Mouse (Mus musculus) liver, embryonic 14.5 days (tissue): ENCODE measurements around the gene Gsap. TPM values are rescaled to one million over a fixed set of nuclear protein-coding genes. Genes with fewer than 3 reads are reported as not detected.
"Not testable (repeated sequence)": the region's sequence is repeated elsewhere in the genome, so short reads cannot be mapped to it uniquely, and the experiment has no call there.

Experiments
- ATAC-seq: fragments of 200-750 bp; cut with Nextera tagmentation; 2 replicates; pipeline ENCODE4 v1.8.0; 2017; ENCODE audit warnings: moderate number of reproducible peaks, mild to moderate bottlenecking, moderate library complexity; ENCODE audit not compliant: insufficient read depth
- DNase-seq, 3 experiments: peaks; one replicate each; pipeline ENCODE4 v3.0.0-alpha.2; 2012 to 2013; ENCODE audit warnings: low read depth in 3 of 3, low spot score in 3 of 3
- H3K27ac ChIP-seq: fragments of 300-500 bp; sonication (generic); 2 replicates; pipeline ENCODE4 v1.5.1; 2014; ENCODE audit warnings: moderate library complexity, mild to moderate bottlenecking, control low read depth, inconsistent platforms
- H3K27me3 ChIP-seq: fragments of 300-500 bp; sonication (generic); 2 replicates; pipeline ENCODE4 v1.6.1; 2014; ENCODE audit warnings: mild to moderate bottlenecking, low read length, moderate library complexity; ENCODE audit not compliant: control insufficient read depth, insufficient read depth
- H3K36me3 ChIP-seq: fragments of 300-500 bp; sonication (generic); replicated peaks from 2 replicates; pipeline ENCODE4 v1.6.1; 2014; ENCODE audit warnings: low read depth; ENCODE audit not compliant: control insufficient read depth, insufficient read depth
- H3K4me1 ChIP-seq, 2 experiments: fragments of 200-500 bp in 1 of 2; fragments of 300-500 bp in 1 of 2; sonication (generic) in 1 of 2; replicated peaks; 2 replicates each; pipeline ENCODE4 v1.6.1; 2012 to 2014; ENCODE audit warnings: antibody characterized with exemption in 1 of 2, inconsistent platforms in 1 of 2, low read length in 1 of 2; ENCODE audit not compliant: control insufficient read depth in 2 of 2, insufficient read depth in 2 of 2
- H3K4me2 ChIP-seq: fragments of 300-500 bp; sonication (generic); 2 replicates; pipeline ENCODE4 v1.6.1; 2014; ENCODE audit warnings: low read depth, mild to moderate bottlenecking, control low read depth, moderate library complexity
- H3K4me3 ChIP-seq, 2 experiments: fragments of 200-500 bp in 1 of 2; fragments of 300-500 bp in 1 of 2; sonication (generic) in 1 of 2; 2 replicates each; pipeline ENCODE4 v1.5.1; 2012 to 2014; ENCODE audit warnings: low read depth in 2 of 2, low read length in 2 of 2, mild to moderate bottlenecking in 2 of 2, control low read depth in 1 of 2, inconsistent platforms in 1 of 2, moderate library complexity in 1 of 2; ENCODE audit not compliant: insufficient read depth in 1 of 2
- H3K9ac ChIP-seq: fragments of 300-500 bp; sonication (generic); replicated peaks from 2 replicates; pipeline ENCODE4 v1.6.1; 2014; ENCODE audit warnings: mild to moderate bottlenecking, control low read depth, moderate library complexity
- H3K9me3 ChIP-seq: fragments of 300-500 bp; sonication (generic); 2 replicates; pipeline ENCODE4 v1.6.1; 2016; ENCODE audit warnings: low read length, mixed read lengths; ENCODE audit not compliant: control insufficient read depth
- CTCF ChIP-seq: IDR thresholded peaks from 2 replicates; pipeline ENCODE4 v1.5.1; 2016; ENCODE audit warnings: antibody characterized with exemption, low read depth, control low read depth
- EP300 ChIP-seq: IDR thresholded peaks from 2 replicates; pipeline ENCODE4 v1.6.1; 2016; ENCODE audit warnings: antibody characterized with exemption, low read depth
- WGBS: fragments of 180-500 bp; shearing (Covaris S2); extraction: QIAGEN DNeasy Blood & Tissue Kit; methylation state at CpG from one replicate; pipeline ENCODE4 v1.1.7; 2014; ENCODE audit not compliant: insufficient replicate concordance; 5-methylcytosine and 5-hydroxymethylcytosine counted together
- polyA plus RNA-seq, 2 experiments: library from polyadenylated mRNA; depleted of rRNA in 1 of 2; stranded (reverse) in 1 of 2; unstranded in 1 of 2; fragments of >200 nt; fragmentation: Nextera tagmentation in 1 of 2; extraction: Ambion mirVana in 1 of 2; gene quantifications; 2 replicates each; pipeline versions ENCODE4 v1.2.1 to v1.2.3; 2012 to 2014

The Gsap gene
- polyA plus RNA-seq, 2 experiments: 1.3 to 2.1 TPM

DNA sequence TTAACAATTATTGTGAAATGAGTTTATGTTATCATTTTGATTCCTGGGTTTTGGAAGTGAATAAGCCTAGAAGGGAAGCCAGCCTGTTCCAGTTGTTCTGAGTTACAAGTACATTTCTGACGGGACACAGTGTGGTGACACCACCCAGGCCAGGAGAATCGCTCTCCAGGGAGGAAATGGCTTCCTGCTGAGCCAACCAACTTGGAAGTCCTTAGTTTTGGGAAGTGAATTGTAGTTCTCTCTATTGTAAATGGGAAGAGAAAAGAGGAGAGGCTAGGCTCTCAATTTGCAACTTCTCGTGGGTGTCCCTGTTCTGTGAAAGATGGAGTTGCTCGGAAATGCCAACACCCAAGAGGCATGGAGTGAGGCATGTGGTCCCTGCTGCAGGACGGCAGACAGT lies 83.4 kb downstream of the Gsap start:
- ATAC-seq (no peak), DNase-seq (no peak)
- peaks cover 0 to 3% of the 10 kb centered on the region in 2 experiments; a peak in 1 of 4 replicates for H3K4me1 ChIP-seq
- H3K4me2 ChIP-seq: no peak overlapping the region
- H3K27me3 ChIP-seq: no peaks in the 10 kb centered on the region
- H3K4me3 ChIP-seq: no peak overlapping the region
- no peak overlapping the region for H3K27ac ChIP-seq
- TF ChIP-seq CTCF (no peak), EP300 (no peak)
- no peaks in the 10 kb centered on the region for H3K36me3 ChIP-seq
- no peak overlapping the region for H3K9ac ChIP-seq
- no peaks in the 10 kb centered on the region for H3K9me3 ChIP-seq
- WGBS: 50% methylated on average over 5 of the region's 5 CpGs

- Histone ChIP-seq H3K27me3 (no peaks in the 10 kb centered on the region), H3K4me1 (peaks cover 0 to 3% of the 10 kb centered on the region in 2 experiments; a peak in 1 of 4 replicates), H3K4me2 (no peak overlapping the region), H3K9ac (no peak overlapping the region), H3K9me3 (no peaks in the 10 kb centered on the region), H3K36me3 (no peaks in the 10 kb centered on the region), H3K27ac (no peak overlapping the region), H3K4me3 (no peak overlapping the region)
- TF ChIP-seq EP300 (no peak), CTCF (no peak)
- DNase-seq (no peak), ATAC-seq (no peak)
- WGBS: 59% methylated on average over 4 of the region's 4 CpGs
These were observed 84.7 kb downstream of the Gsap start for GRCm38 (mm10) chr5:21270756-21271155.

DNA sequence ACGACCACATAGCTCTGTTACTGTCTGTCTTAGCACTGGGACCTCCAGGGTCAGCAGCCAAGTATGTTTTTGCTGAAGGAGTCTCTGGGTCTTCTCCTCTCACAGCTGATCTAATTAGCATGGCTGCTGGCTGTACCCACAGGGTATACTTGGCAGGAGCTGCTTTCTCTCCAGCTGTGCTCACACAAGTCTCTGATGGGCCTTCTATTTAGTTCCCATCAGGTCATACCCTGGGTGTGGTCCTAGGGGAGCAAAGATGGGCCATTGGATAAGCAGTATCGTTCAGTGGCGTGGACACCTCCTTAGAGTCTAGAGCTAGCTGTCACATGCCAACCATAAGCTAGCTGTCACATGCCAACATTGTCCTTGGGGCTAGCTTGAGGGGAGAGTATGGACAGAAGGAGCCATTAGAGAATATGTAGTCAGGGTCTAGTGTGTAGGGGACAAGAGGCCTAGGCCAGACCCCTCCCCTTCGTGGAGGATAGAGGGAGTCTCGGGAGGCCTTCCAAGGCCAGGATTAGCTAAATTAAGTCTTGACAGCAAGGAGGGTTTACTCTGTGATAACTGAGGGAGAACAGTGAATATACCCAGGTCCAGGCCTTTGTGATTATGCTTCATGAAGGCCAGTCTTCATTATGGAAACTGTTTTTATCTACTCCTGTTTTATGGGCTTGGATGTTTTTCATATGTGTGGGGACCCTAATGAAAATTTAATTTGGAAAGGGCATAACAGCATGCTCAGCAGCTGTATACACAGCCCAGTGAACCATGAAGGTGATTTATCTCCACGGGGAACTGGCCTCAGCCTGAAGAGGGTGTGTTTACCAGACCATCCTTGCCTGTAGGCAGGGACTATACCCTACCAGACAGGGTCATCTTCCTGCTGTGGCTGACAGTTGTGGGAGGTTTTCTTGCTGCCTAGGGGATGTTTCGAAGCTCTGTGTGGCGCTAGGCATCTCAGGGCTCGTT lies 85.6 kb downstream of the Gsap start:
- Histone ChIP-seq H3K4me1 (peaks cover 0 to 3% of the 10 kb centered on the region in 2 experiments; a peak in 1 of 4 replicates), H3K27ac (no peak overlapping the region), H3K9ac (no peak overlapping the region), H3K27me3 (no peaks in the 10 kb centered on the region), H3K36me3 (no peaks in the 10 kb centered on the region), H3K9me3 (no peaks in the 10 kb centered on the region), H3K4me2 (no peak overlapping the region), H3K4me3 (no peak overlapping the region)
- WGBS: 51% methylated on average over 9 of the region's 9 CpGs
- TF ChIP-seq EP300 (no peak), CTCF (no peak)
- no peak for DNase-seq
- ATAC-seq: no peak

- not testable (repeated sequence) for ATAC-seq, H3K27me3 ChIP-seq, H3K4me3 ChIP-seq, DNase-seq, H3K36me3 ChIP-seq, H3K9ac ChIP-seq, H3K4me2 ChIP-seq, H3K27ac ChIP-seq, H3K4me1 ChIP-seq, H3K9me3 ChIP-seq
- WGBS: 31% methylated on average over 2 of the region's 2 CpGs
These were observed 91.6 kb downstream of the Gsap start for GRCm38 (mm10) chr5:21277685-21278084.

DNA sequence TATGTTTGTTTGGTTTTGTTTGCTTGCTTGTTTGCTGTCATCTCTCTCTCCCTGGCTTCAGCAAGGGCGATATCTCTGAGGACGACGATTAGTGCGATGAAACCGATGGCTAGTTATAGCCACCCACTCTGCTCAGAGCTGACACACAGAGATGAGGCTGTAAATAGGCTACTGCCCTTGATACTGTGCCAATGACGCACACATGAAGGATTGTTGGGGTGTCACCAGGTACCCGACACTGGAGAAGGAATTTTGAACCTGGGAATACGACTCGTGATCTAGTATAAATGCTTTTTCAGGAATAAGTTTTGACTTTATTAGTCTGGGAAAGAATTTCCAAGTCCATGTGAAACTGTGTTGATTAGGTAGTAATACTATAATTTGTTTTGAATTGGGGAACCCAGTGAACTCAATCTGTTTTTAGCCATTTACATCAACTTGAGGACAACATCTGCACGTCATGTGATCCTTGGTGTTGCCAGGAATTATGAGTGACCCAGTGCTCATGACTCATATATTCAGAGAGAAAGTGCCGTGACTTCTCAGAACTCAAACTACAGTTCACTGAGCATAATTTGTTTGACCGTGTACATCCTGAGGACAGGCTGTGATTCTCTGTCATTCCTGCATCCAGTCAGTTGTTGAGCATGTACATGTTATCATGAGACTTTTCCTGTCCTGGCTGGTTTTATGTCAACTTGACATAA lies 97.5 kb downstream of the Gsap start:
- H3K27ac ChIP-seq: no peak overlapping the region
- H3K4me3 ChIP-seq: no peak overlapping the region
- H3K36me3 ChIP-seq: no peaks in the 10 kb centered on the region
- DNase-seq (no peak), ATAC-seq (no peak)
- H3K9me3 ChIP-seq: no peaks in the 10 kb centered on the region
- TF ChIP-seq EP300 (no peak), CTCF (no peak)
- H3K4me1 ChIP-seq: no peaks in the 10 kb centered on the region; a peak in 1 of 4 replicates
- no peak overlapping the region for H3K4me2 ChIP-seq
- WGBS: 75% methylated on average over 12 of the region's 12 CpGs
- no peak overlapping the region for H3K9ac ChIP-seq
- H3K27me3 ChIP-seq: no peaks in the 10 kb centered on the region
